Mouse (Mus musculus) Patski (cell line): ENCODE measurements around the gene Gm6657. TPM values are rescaled to one million over a fixed set of nuclear protein-coding genes. Genes with fewer than 3 reads are reported as not detected.

Experiments used
- ATAC-seq: fragments of 100-300 bp; one replicate; pipeline ENCODE4 v1.8.0; 2021
- CTCF ChIA-PET: fragments of 350-600 bp; sonication (Branson Sonifier 250); formaldehyde crosslinking; loops from one replicate; lab custom pipeline; 2022; ENCODE audit warnings: inconsistent platforms; lab: Charles Lee
- POLR2A ChIA-PET: fragments of 350-600 bp; sonication (Branson Sonifier 250); formaldehyde crosslinking; loops from one replicate; lab custom pipeline; 2022; ENCODE audit warnings: antibody characterized with exemption, inconsistent platforms; lab: Charles Lee
- DNase-seq: peaks from one replicate; pipeline ENCODE4 v3.0.0-alpha.2; 2011; ENCODE audit warnings: low read depth, low spot score
- H3K27me3 ChIP-seq: fragments of 371-371 bp; one replicate; pipeline ENCODE4 v1.5.1; 2021
- CTCF ChIP-seq: fragments of 100-300 bp; IDR thresholded peaks from one replicate; pipeline ENCODE4 v1.5.1; 2021
- in situ Hi-C: fragments of 300-500 bp; cut with MboI; formaldehyde crosslinking; loops from 3 replicates; pipeline ENCODE4 v1.11.1; 2018; ENCODE audit warnings: low pct_unique_long_range_greater_than_20kb, mixed read lengths
- polyA plus RNA-seq: library from polyadenylated mRNA; unstranded; gene quantifications from one replicate; pipeline ENCODE4 v1.2.3, GENCODE M21; 2021

The Gm6657 gene
- polyA plus RNA-seq: not detected

DNA sequence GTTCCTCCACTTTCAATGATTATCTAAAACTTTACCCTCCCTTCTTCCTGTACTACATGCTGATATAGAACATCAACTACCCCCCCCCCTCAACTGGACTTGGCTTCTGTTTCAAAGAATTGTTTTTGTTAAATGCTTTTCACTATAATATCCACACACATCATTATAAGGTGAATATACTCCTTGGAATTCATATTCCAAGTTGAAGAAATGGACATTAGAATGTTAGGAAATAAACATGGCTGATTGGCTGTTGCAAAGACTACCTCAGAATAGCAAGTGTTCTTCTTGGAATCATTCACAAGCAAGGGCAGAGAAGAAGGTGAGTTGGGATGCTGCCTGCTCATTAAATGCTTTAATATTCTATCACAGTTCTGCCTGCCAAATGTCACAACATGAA lies at the start of gene Gm6657:
Gene Gm6657, plus strand, starts transcription at position 301 of the 400 bp plus-strand sequence.
- in situ Hi-C loops: no loop called here

DNA sequence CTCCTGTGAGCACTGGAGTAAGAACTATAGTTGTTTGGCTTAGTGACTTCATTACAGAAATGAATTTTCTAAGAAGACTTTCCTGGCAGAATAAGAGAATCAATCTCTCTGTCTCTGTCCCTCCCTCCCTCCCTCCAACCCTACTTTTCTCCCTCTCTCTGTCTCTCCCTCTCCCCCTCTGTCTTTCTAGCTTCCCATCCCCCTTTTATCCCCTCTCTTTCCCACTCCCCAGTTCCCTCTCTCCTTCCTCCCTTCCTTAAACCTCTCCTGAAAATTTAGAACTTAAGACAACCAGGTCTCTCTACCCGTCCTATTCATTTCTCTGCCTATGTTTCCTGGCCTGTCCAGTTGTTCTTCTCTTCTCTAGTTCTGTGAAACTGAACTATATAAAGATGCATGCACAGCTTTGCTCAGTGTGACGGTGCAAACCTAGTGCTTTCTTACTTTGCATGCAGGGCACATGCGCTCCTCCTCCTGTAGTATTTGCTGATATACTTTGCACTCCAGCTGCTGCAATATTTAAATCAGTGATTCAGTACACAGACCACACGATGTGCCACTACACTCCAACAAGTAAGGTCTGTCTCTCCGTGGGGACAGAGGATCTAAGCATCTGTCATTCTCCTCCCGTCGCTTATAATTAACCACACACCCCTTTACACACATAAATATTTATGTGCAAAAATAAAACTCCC lies 40.6 kb upstream of the Gm6657 start:
- in situ Hi-C loops: no loop called here
- ATAC-seq (no peak), DNase-seq (no peak)
- ChIA-PET POLR2A (no interaction called here), CTCF (no interaction called here)
- TF ChIP-seq CTCF: no peak
- H3K27me3 ChIP-seq: peaks cover 40% of the 10 kb centered on the region

More for the DNA sequence above, at the start of gene Gm6657:
- no peak for ATAC-seq
- no peak for TF ChIP-seq CTCF
- DNase-seq: no peak
- ChIA-PET POLR2A (no interaction called here), CTCF (no interaction called here)
- no peaks in the 10 kb centered on the region for H3K27me3 ChIP-seq

GRCm38 (mm10) chr12:78170178-78170577 lies 23.9 kb upstream of the Gm6657 start:
- in situ Hi-C loops: no loop called here
- TF ChIP-seq CTCF: no peak
- peaks cover 33% of the 10 kb centered on the region for H3K27me3 ChIP-seq
- ATAC-seq (no peak), DNase-seq (no peak)
- POLR2A ChIA-PET: no interaction called here
- CTCF ChIA-PET: no interaction called here

DNA sequence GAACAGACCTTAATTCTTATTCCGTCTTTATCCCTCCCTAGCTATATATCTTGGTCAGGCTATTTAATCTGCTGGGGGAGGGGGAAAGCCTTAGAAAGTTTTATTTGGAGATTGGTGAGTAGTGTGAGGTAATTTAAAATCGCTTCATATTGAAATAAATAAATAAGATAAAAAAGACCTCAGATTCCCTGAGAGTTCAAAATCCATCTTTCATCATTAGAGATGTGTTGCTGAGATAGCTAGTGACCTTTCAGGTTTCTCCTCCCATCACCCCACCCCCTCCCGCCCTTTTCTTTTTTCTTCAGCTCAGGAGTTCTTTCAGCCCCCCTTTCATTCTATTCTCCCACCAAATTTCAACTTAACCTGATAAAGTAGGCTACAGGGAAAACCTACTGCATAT lies 20.1 kb upstream of the Gm6657 start:
- ChIA-PET CTCF (no interaction called here), POLR2A (no interaction called here)
- no peak for TF ChIP-seq CTCF
- DNase-seq (no peak), ATAC-seq (no peak)
- in situ Hi-C loops: no loop called here
- H3K27me3 ChIP-seq: peaks cover 49% of the 10 kb centered on the region

DNA sequence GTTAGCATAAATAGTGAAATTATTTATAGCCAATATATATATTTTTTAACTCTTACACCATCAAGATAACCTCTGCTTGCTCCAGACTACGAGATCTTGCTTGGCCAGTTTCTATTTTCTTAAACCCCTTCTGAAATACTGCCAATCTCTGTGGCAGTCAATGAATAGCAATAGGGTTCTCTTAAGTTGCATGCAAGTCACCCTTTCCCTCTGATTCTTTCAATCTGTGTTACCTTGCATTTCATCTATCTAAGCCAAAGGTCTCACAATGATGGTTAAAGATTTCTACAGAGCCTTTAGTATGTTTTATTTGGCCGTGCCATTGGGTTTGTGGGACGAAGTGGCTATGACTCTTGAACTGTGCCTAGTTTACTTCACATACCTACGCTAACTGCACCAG lies 19.4 kb upstream of the Gm6657 start:
- in situ Hi-C loops: no loop called here
- no peak for TF ChIP-seq CTCF
- ChIA-PET CTCF (no interaction called here), POLR2A (no interaction called here)
- peaks cover 54% of the 10 kb centered on the region for H3K27me3 ChIP-seq
- DNase-seq: no peak
- ATAC-seq: no peak

DNA sequence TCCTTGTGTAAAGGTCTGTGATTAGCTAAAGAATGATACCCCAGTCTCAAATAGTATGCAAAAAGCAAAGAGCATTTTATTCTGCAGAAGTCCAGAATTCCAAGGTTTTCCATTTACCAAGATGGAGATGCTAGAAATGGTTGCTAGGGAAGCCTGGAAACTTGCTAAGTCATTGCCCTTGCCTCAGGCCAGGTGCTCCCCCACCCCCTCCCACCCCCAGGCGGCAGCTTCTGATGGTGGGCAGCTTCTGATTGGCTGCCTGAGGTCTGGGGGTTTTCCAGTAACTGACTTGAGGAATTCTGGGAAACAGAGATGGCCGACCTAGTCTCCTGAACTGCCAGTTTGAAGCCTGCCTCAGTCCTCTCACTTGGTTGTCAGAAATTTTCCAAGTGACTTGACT lies 12.6 kb upstream of the Gm6657 start:
- CTCF ChIA-PET: no interaction called here
- POLR2A ChIA-PET: no interaction called here

DNA sequence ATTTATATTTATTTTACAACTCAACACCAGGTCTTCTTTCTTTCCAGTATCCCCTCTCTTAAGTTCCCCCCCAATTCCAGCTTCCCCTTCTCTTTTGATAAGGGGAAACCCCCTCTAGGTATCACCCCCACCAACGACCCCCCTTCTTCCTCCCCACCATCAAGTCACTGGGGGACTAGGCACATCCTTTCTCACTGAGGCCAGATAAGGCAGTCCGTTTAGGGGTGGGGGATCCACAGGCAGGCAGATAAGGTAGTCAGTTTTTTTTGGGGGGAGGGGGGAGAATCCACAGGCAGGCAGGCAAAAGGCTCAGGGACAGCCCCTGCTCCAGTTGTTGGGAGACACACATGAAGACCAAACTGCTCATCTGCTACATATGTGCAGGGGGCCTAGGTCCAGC lies 1.3 kb downstream of the Gm6657 start:
- H3K27me3 ChIP-seq: no peaks in the 10 kb centered on the region
- ATAC-seq: no peak
- DNase-seq: no peak
- CTCF ChIA-PET: no interaction called here
- in situ Hi-C loops: no loop called here
- POLR2A ChIA-PET: interaction anchor here (0.5 kb wide), 1 partner anchor 1349 kb away, joined by 4 read pairs; no protein-coding TSS in a partner anchor
- no peak for TF ChIP-seq CTCF

More for the DNA sequence above, 12.6 kb upstream of the Gm6657 start:
- TF ChIP-seq CTCF: no peak
- DNase-seq (no peak), ATAC-seq (no peak)
- H3K27me3 ChIP-seq: peaks cover 22% of the 10 kb centered on the region
- in situ Hi-C loops: no loop called here

DNA sequence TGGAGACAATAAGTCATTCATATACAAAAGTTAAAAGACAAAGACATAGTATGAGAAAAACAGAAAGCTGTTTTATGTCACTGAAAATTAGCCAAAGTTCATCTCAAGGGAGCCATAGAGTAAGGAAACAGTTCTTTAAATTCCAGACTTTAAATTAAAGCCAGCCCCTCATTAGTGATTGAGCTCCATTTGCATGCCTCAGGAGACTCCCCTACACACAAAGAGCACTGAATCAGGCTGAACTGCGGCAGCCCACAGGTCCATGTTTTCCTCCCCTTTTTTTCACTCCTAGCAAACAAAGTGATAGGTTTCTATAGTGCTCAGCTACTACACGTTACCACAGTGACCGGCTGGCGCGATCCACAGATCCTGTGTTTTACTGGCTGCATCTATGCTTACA lies 9.6 kb downstream of the Gm6657 start:
- ChIA-PET POLR2A (interaction anchor here (0.6 kb wide), 1 partner anchor 405 kb away, joined by 3 read pairs; no protein-coding TSS in a partner anchor), CTCF (no interaction called here)
- no peak for TF ChIP-seq CTCF
- no peak for ATAC-seq
- in situ Hi-C loops: loop anchor here (25.0 kb wide), 2 partner anchors 634 to 909 kb away; no protein-coding TSS in a partner anchor
- no peak for DNase-seq
- peaks cover 10% of the 10 kb centered on the region for H3K27me3 ChIP-seq

- POLR2A ChIA-PET: no interaction called here
- peak; percentile 76 for TF ChIP-seq CTCF
- DNase-seq (no peak), ATAC-seq (peak; percentile 65)
- peaks cover 7% of the 10 kb centered on the region for H3K27me3 ChIP-seq
- CTCF ChIA-PET: interaction anchor here (1.1 to 1.4 kb wide), 2 partner anchors 9 to 72 kb away, joined by 3 read pairs; no protein-coding TSS in a partner anchor
- in situ Hi-C loops: loop anchor here (25.0 kb wide), 2 partner anchors 631 to 906 kb away; no protein-coding TSS in a partner anchor
Observed at GRCm38 (mm10) chr12:78205915-78206570, 12.0 kb downstream of the Gm6657 start.

- no peak for DNase-seq
- in situ Hi-C loops: loop anchor here (25.0 kb wide), 2 partner anchors 631 to 906 kb away; no protein-coding TSS in a partner anchor
- peaks cover 3% of the 10 kb centered on the region for H3K27me3 ChIP-seq
- ChIA-PET POLR2A (no interaction called here), CTCF (interaction anchor here (1.1 to 1.4 kb wide), 2 partner anchors 9 to 71 kb away, joined by 3 read pairs; no protein-coding TSS in a partner anchor)
- TF ChIP-seq CTCF: no peak
- ATAC-seq: no peak
Observed at GRCm38 (mm10) chr12:78206571-78206960, 12.5 kb downstream of the Gm6657 start.

GRCm38 (mm10) chr12:78209856-78210255 lies 15.8 kb downstream of the Gm6657 start:
- ATAC-seq: no peak
- H3K27me3 ChIP-seq: no peaks in the 10 kb centered on the region
- ChIA-PET POLR2A (interaction anchor here (1.1 kb wide), 1 partner anchor 8 kb away, joined by 3 read pairs; no protein-coding TSS in a partner anchor), CTCF (no interaction called here)
- no peak for DNase-seq
- no peak for TF ChIP-seq CTCF
- in situ Hi-C loops: loop anchor here (25.0 kb wide), 2 partner anchors 627 to 902 kb away; no protein-coding TSS in a partner anchor
